In the genomic region with DNA sequence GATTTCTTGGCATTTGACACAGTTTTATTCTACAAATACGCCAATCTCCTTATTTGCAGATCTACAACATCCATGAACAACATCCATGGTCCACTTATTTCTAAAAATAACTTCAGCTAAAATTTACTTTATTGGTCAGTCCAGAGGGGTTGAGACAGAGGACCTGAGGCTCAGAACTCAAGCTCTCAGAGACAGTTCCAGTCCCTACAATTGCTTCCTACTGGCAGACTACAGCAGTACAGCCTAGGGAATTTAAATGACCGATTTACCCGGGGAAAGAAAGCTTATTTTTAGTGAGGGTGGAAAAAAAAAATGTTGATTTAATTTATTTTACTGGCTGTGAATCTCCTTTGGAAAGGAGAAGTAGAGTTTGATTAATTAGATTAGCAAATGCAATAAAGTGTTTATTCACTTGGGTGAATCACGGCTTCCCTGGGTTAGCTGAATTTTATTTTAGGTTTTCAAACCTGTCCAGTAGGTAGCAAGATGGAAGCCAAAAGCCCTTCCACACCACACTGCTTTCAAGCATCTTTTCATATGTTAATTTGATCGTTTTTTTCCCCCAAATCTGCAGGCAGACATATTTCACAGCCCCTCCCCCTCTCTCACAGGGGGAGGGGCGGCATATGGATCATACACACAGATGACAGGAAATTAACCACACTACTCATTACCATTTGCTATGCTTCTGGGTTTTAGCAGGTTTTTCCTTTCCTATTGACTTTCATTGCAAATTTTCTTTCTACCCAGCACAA, we compare ENCODE assay signal across 11 mouse cellular contexts.
A peak's percentile ranks its signal among the peaks of the same experiment; 100 is the strongest.
DNase-seq lines count a peak whose midpoint lies in the region; ATAC-seq lines count a peak whose summit lies in the region.
"Had no signal": no experiment of that assay in that cellular context is flagged by ENCODE, and none has a peak within 500 bp of the region (broad histone marks: within the 10 kb centered on the region; RNA-seq: fewer than 3 reads in every experiment).

No protein-coding gene starts in this region.

- no peaks in the 10 kb centered on the region for H3K36me3 ChIP-seq in forebrain, embryonic 14.5 days (ENCODE audit: control insufficient read depth, insufficient read depth, low read length)
- H3K36me3 ChIP-seq in midbrain, embryonic 12.5 days = 0 out of 2 replicates have a peak, but pooled peaks cover 5% of the 10 kb centered on the region
- H3K36me3 ChIP-seq in heart, embryonic 11.5 days (ENCODE audit: control insufficient read depth, insufficient read depth, low read length) = no peaks in the 10 kb centered on the region

- peak; percentile 12 for DNase-seq in CD4-positive helper T cell, adult 2 months (ENCODE audit: low read depth, low spot score)
- DNase-seq in ES-CJ7 (ENCODE audit: low read depth, low spot score) = peak; percentile 64
- DNase-seq in forebrain, embryonic 14.5 days (ENCODE audit: low spot score) = peak; percentile 94
- no peak for DNase-seq in left cerebral cortex, adult 18-20 months (ENCODE audit: low spot score in 2 of 2)
- DNase-seq in kidney, adult 18-20 months = no peak
- DNase-seq in frontal cortex, adult 2 months (ENCODE audit: extremely low spot score in 1 of 2, low spot score in 1 of 2) = no peak
- DNase-seq: kidney, postnatal 36 days; lung, embryonic 14.5 days; thymus, postnatal 25 days had no signal

- peak; percentile 68 for ATAC-seq in forebrain, embryonic 14.5 days
- ATAC-seq in midbrain, embryonic 12.5 days (ENCODE audit: low FRiP score, low read depth) = peak; percentile 51; the same call in 1 of the 2 replicates
- no peak for ATAC-seq in heart, embryonic 11.5 days (replicated peaks; ENCODE audit: insufficient number of reproducible peaks, low FRiP score, low TSS enrichment)

- peak overlapping the region; percentile 88 for H3K27ac ChIP-seq in forebrain, embryonic 14.5 days (ENCODE audit: low read depth, low read length)
- H3K27ac ChIP-seq in midbrain, embryonic 12.5 days (replicated peaks) = peak overlapping the region; percentile 86
- no peak overlapping the region for H3K27ac ChIP-seq in heart, embryonic 11.5 days (ENCODE audit: low read depth, low read length)

- H3K9me3 ChIP-seq in forebrain, embryonic 14.5 days (replicated peaks; ENCODE audit: control insufficient read depth, low read length) = no peaks in the 10 kb centered on the region
- no peaks in the 10 kb centered on the region for H3K9me3 ChIP-seq in midbrain, embryonic 12.5 days
- H3K9me3 ChIP-seq in heart, embryonic 11.5 days (replicated peaks; ENCODE audit: control insufficient read depth, low read length) = no peaks in the 10 kb centered on the region

- 16% methylated on average over 6 of the region's 6 CpGs for WGBS in forebrain, embryonic 14.5 days
- 28% methylated on average over 6 of the region's 6 CpGs for WGBS in midbrain, embryonic 12.5 days
- 56% methylated on average over 6 of the region's 6 CpGs for WGBS in heart, embryonic 11.5 days (ENCODE audit: insufficient replicate concordance)

- no peak overlapping the region; the same call in 1 of the 2 replicates for H3K9ac ChIP-seq in forebrain, embryonic 14.5 days (ENCODE audit: low read length)
- no peak overlapping the region for H3K9ac ChIP-seq in midbrain, embryonic 12.5 days (replicated peaks)
- H3K9ac ChIP-seq in heart, embryonic 11.5 days (ENCODE audit: low read depth, low read length) = no peak overlapping the region
- H3K9ac ChIP-seq: lung, embryonic 14.5 days had no signal

- no peak overlapping the region for H3K4me3 ChIP-seq in forebrain, embryonic 14.5 days (ENCODE audit: low read depth, low read length)
- H3K4me3 ChIP-seq in midbrain, embryonic 12.5 days = no peak overlapping the region
- H3K4me3 ChIP-seq in heart, embryonic 11.5 days (ENCODE audit: low read depth, low read length) = no peak overlapping the region

- H3K27me3 ChIP-seq in forebrain, embryonic 14.5 days (replicated peaks; ENCODE audit: control insufficient read depth, insufficient read depth, low read length) = no peaks in the 10 kb centered on the region
- no peaks in the 10 kb centered on the region for H3K27me3 ChIP-seq in midbrain, embryonic 12.5 days
- no peaks in the 10 kb centered on the region for H3K27me3 ChIP-seq in heart, embryonic 11.5 days (ENCODE audit: control insufficient read depth, insufficient read depth, low read length)

- H3K4me2 ChIP-seq in forebrain, embryonic 14.5 days (ENCODE audit: low read length) = peak overlapping the region; percentile 27; the same call in 1 of the 2 replicates
- H3K4me2 ChIP-seq in midbrain, embryonic 12.5 days (replicated peaks) = peak overlapping the region; percentile 37
- H3K4me2 ChIP-seq in heart, embryonic 11.5 days = no peak overlapping the region
- H3K4me2 ChIP-seq: lung, embryonic 14.5 days had no signal

- H3K4me1 ChIP-seq in forebrain, embryonic 14.5 days (ENCODE audit: control insufficient read depth, insufficient read depth, low read length) = peaks cover 43% of the 10 kb centered on the region
- H3K4me1 ChIP-seq in midbrain, embryonic 12.5 days = peaks cover 55% of the 10 kb centered on the region
- H3K4me1 ChIP-seq in heart, embryonic 11.5 days (ENCODE audit: control insufficient read depth, insufficient read depth, low read length) = peaks cover 9% of the 10 kb centered on the region; the same call in 1 of the 2 replicates

Comparison
In these comparisons a context has a peak if more than half of its experiments do, and no peak if none do; other contexts are left out.
1. DNase-seq: peak in CD4-positive helper T cell, adult 2 months (single experiment), ES-CJ7 (single experiment) and forebrain, embryonic 14.5 days (single experiment); none in left cerebral cortex, adult 18-20 months (0 of 2), kidney, adult 18-20 months (single experiment) and frontal cortex, adult 2 months (0 of 2).